13 mouse cellular contexts compared by ENCODE assay signal in the genomic region with DNA sequence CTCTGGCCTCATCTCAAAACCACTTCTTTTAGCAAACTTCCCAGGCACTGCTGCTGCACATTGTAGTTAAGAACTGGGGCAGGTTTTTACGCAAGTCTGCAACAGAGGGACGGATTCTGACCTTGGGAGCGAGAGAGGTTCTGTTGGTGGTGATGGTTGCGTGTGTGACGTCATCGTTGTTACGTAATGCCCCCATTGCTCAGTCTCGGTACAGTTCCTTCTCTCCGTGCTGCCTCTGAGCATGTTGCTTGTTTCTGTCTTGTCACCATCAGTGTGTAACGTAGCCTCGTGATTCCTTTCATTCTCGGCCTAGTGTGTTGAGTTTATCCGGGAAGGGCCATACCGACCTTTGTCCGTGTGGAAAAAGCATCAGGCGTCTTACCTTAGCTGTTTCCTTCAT. TPM values are rescaled to one million over a fixed set of nuclear protein-coding genes. Genes with fewer than 3 reads are reported as not detected.
DNase-seq lines count a peak whose midpoint lies in the region; ATAC-seq and TF ChIP-seq lines count a peak whose summit lies in the region.
"Had no signal": no experiment of that assay in that cellular context is flagged by ENCODE, and none has a peak within 500 bp of the region (broad histone marks: within the 10 kb centered on the region; RNA-seq: fewer than 3 reads in every experiment).

No protein-coding gene starts in this region.

- no peaks in the 10 kb centered on the region for H3K27me3 ChIP-seq in G1E (ENCODE audit: insufficient read depth, low read length)
- H3K27me3 ChIP-seq in intestine, embryonic 15.5 days (replicated peaks) = no peaks in the 10 kb centered on the region
- H3K27me3 ChIP-seq in liver, postnatal 0 days (ENCODE audit: insufficient read depth, low read length) = no peaks in the 10 kb centered on the region

- H3K4me3 ChIP-seq in G1E (ENCODE audit: low read depth, low read length) = peak overlapping the region; percentile 45; the same call in 1 of the 2 replicates
- H3K4me3 ChIP-seq in intestine, embryonic 15.5 days (replicated peaks) = no peak overlapping the region
- no peak overlapping the region for H3K4me3 ChIP-seq in liver, postnatal 0 days (ENCODE audit: low read depth, low read length)
- H3K4me3 ChIP-seq: forebrain, embryonic 10.5 days had no signal

- H3K4me2 ChIP-seq in intestine, embryonic 15.5 days (replicated peaks) = no peak overlapping the region
- no peak overlapping the region for H3K4me2 ChIP-seq in liver, postnatal 0 days (ENCODE audit: low read depth, low read length)

- 71% methylated on average over 16 of the region's 16 CpGs for WGBS in intestine, embryonic 15.5 days
- WGBS in liver, postnatal 0 days (ENCODE audit: insufficient replicate concordance) = 68% methylated on average over 16 of the region's 16 CpGs

- DNase-seq in kidney, adult 9 months = peak; percentile 65
- no peak for DNase-seq in kidney, adult 18-20 months
- DNase-seq in G1E (ENCODE audit: low spot score) = peak; percentile 51
- DNase-seq in liver, postnatal 0 days = peak; percentile 48
- DNase-seq in left cerebral cortex, postnatal 36 days (ENCODE audit: low spot score in 2 of 2) = no peak
- no peak for DNase-seq in urinary bladder, postnatal 14 days (ENCODE audit: low spot score)
- no peak for DNase-seq in right cerebral cortex, postnatal 36 days (ENCODE audit: low spot score in 2 of 2)
- DNase-seq: cerebellum, adult 8-10 months; gastrocnemius, postnatal 14 days; thymus, adult 2 months had no signal

- peaks cover 56% of the 10 kb centered on the region for H3K36me3 ChIP-seq in G1E (replicated peaks)
- H3K36me3 ChIP-seq in intestine, embryonic 15.5 days = 0 out of 2 replicates have a peak, but pooled peaks cover 8% of the 10 kb centered on the region
- no peaks in the 10 kb centered on the region for H3K36me3 ChIP-seq in liver, postnatal 0 days (replicated peaks; ENCODE audit: insufficient read depth, low read length)

- H3K27ac ChIP-seq in intestine, embryonic 15.5 days = no peak overlapping the region
- H3K27ac ChIP-seq in liver, postnatal 0 days (ENCODE audit: low read depth) = no peak overlapping the region
- H3K27ac ChIP-seq: forebrain, embryonic 10.5 days; macrophage had no signal

- H3K9me3 ChIP-seq in G1E (replicated peaks) = peaks cover 8% of the 10 kb centered on the region
- H3K9me3 ChIP-seq in intestine, embryonic 15.5 days = no peaks in the 10 kb centered on the region
- no peaks in the 10 kb centered on the region; the same call in 1 of the 2 replicates for H3K9me3 ChIP-seq in liver, postnatal 0 days (ENCODE audit: low read length)

- peaks cover 73% of the 10 kb centered on the region for H3K4me1 ChIP-seq in G1E (ENCODE audit: insufficient read depth, low read depth, low read length)
- H3K4me1 ChIP-seq in intestine, embryonic 15.5 days (replicated peaks) = peaks cover 3% of the 10 kb centered on the region
- H3K4me1 ChIP-seq in liver, postnatal 0 days (ENCODE audit: insufficient read depth) = peaks cover 2% of the 10 kb centered on the region; the same call in 1 of the 2 replicates

- intact Hi-C loops in left cerebral cortex, postnatal 36 days (cut with DNase I) = no loop called here

- H3K9ac ChIP-seq in intestine, embryonic 15.5 days = no peak overlapping the region
- no peak overlapping the region for H3K9ac ChIP-seq in liver, postnatal 0 days (replicated peaks)

- TF ChIP-seq EP300 in liver, postnatal 0 days (IDR thresholded peaks at IDR 0.05; ENCODE audit: low read depth) = no peak

- TF ChIP-seq CTCF in G1E (IDR thresholded peaks at IDR 0.05; ENCODE audit: low read depth, low read length) = no peak
- TF ChIP-seq CTCF in liver, postnatal 0 days (IDR thresholded peaks at IDR 0.05; ENCODE audit: low read depth) = no peak

- peak; percentile 31 for ATAC-seq in G1E (ENCODE audit: extremely low read depth, insufficient number of reproducible peaks, low FRiP score, poor library complexity, severe bottlenecking)
- ATAC-seq in intestine, embryonic 15.5 days = peak; percentile 39; the same call in 1 of the 2 replicates
- ATAC-seq in liver, postnatal 0 days = peak; percentile 73

RNA-seq across cellular contexts. Expression of a gene that starts 28.1 kb away (rescaled TPM):
- total RNA-seq in G1E (2014; fragmentation: Nextera tagmentation) (81.5 and 92.3 TPM in 2 replicates), G1E (2017) (57.0 and 65.2 TPM in 2 replicates)
- 46.6 and 49.9 TPM in 2 replicates for polyA plus RNA-seq in G1E (2012)
- polyA plus RNA-seq in intestine, embryonic 15.5 days (2015; fragmentation: Nextera tagmentation; extraction: Ambion mirVana) = 10.0 and 11.8 TPM in 2 replicates
- polyA plus RNA-seq in liver, postnatal 0 days (2015; fragmentation: Nextera tagmentation; extraction: Ambion mirVana) = 3.5 and 4.9 TPM in 2 replicates
- total RNA-seq in left cerebral cortex, postnatal 36 days (2021) = 1 to 10 TPM; 2.8 to 3.4 TPM
- polyA plus RNA-seq: macrophage had no signal

Comparison
In these comparisons a context has a peak if more than half of its experiments do, and no peak if none do; other contexts are left out.
1. DNase-seq: peak in kidney, adult 9 months (single experiment), G1E (single experiment) and liver, postnatal 0 days (single experiment); none in kidney, adult 18-20 months (single experiment), left cerebral cortex, postnatal 36 days (0 of 2), urinary bladder, postnatal 14 days (single experiment) and right cerebral cortex, postnatal 36 days (0 of 2).
2. Peak in every context shown above with its lines, with median percentiles within 50 percentile points of each other: ATAC-seq.